Mouse (Mus musculus) embryonic facial prominence, embryonic 14.5 days (tissue): ENCODE results near the gene Spata25. TPM values are rescaled to one million over a fixed set of nuclear protein-coding genes. Genes with fewer than 3 reads are reported as not detected.
A peak's percentile ranks its signal among the peaks of the same experiment; 100 is the strongest.

ENCODE experiments used
- ATAC-seq: fragments of 200-750 bp; cut with Nextera tagmentation; 2 replicates; pipeline ENCODE4 v1.8.0; 2017; ENCODE audit warnings: low read depth, moderate number of reproducible peaks, moderate TSS enrichment
- DNase-seq: peaks from one replicate; pipeline ENCODE4 v3.0.0-alpha.2; 2015; ENCODE audit warnings: low spot score
- H3K27ac ChIP-seq: fragments of 300-500 bp; sonication (generic); replicated peaks from 2 replicates; pipeline ENCODE4 v1.5.1; 2014; ENCODE audit warnings: low read depth, mild to moderate bottlenecking, low read length, moderate library complexity
- H3K27me3 ChIP-seq: fragments of 300-500 bp; sonication (generic); replicated peaks from 2 replicates; pipeline ENCODE4 v1.6.1; 2014; ENCODE audit warnings: low read length; ENCODE audit not compliant: control insufficient read depth, insufficient read depth
- H3K36me3 ChIP-seq: fragments of 300-500 bp; sonication (generic); 2 replicates; pipeline ENCODE4 v1.6.1; 2014; ENCODE audit warnings: low read length, mixed read lengths; ENCODE audit not compliant: control insufficient read depth, insufficient read depth
- H3K4me1 ChIP-seq: fragments of 300-500 bp; sonication (generic); 2 replicates; pipeline ENCODE4 v1.6.1; 2014; ENCODE audit warnings: antibody characterized with exemption, low read length; ENCODE audit not compliant: control insufficient read depth, insufficient read depth
- H3K4me2 ChIP-seq: fragments of 300-500 bp; sonication (generic); 2 replicates; pipeline ENCODE4 v1.6.1; 2014; ENCODE audit warnings: low read depth, mild to moderate bottlenecking, low read length, moderate library complexity, mixed read lengths
- H3K4me3 ChIP-seq: fragments of 300-500 bp; sonication (generic); 2 replicates; pipeline ENCODE4 v1.5.1; 2014; ENCODE audit warnings: low read depth, mild to moderate bottlenecking, low read length
- H3K9ac ChIP-seq: fragments of 300-500 bp; sonication (generic); 2 replicates; pipeline ENCODE4 v1.6.1; 2014; ENCODE audit warnings: low read depth, mild to moderate bottlenecking, low read length, moderate library complexity, mixed read lengths
- H3K9me3 ChIP-seq: fragments of 300-500 bp; sonication (generic); 2 replicates; pipeline ENCODE4 v1.6.1; 2016; ENCODE audit warnings: low read length; ENCODE audit not compliant: control insufficient read depth
- whole genome bisulfite sequencing: fragments of 180-500 bp; shearing (Covaris S2); extraction: QIAGEN DNeasy Blood & Tissue Kit; methylation state at CpG from one replicate; pipeline ENCODE4 v1.1.7; 2014; 5-methylcytosine and 5-hydroxymethylcytosine counted together
- polyA plus RNA-seq: library from polyadenylated mRNA; unstranded; fragments of >200 nt; fragmentation: Nextera tagmentation; extraction: Ambion mirVana; gene quantifications from 2 replicates; pipeline ENCODE4 v1.2.1, GENCODE M21; 2014

The Spata25 gene
- polyA plus RNA-seq, 1 experiment from 2014 or later = not detected

DNA sequence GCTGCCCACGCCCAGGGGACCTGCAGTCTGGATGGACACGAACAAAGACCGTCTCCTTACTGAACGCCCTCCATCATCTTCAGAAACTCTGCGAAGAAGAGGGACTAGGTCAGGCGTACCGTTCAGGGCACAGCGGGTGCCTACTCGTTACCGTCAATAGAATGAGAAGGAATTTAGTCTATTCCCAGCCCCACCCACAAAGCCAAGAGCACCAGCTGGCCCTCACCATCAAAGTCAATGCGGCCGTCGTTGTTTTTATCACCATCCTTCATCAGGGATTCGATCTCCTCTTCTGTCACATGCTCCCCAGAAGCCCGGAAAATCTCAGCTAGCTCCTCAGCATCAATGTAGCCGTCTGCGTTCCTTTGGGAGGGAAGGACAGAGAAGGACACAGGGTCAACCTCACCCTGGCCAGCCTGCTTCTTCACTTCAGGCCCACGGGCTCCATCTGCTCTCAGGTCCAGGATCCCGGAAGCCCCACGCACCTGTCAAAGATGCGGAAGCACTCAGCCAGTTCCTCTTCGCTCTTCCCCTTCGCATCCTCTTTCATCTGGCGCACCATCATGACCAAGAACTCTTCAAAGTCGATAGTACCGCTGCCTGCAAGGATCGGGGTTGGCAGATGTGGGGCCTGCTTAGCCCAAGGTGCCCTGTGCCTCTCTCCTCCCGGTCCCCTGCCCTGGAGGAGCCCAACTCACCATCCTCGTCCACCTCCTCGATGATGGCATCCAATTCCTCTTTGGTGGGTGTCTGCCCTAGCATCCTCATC, 50.9 kb downstream of the Spata25 start:
- Histone ChIP-seq H3K4me1 (no peaks in the 10 kb centered on the region; the same call in 1 of the 2 replicates), H3K27me3 (no peaks in the 10 kb centered on the region), H3K36me3 (peaks cover 6% of the 10 kb centered on the region; the same call in 1 of the 2 replicates), H3K4me2 (0 out of 2 replicates have a peak overlapping the region, but pooled peaks have one; percentile 10), H3K9ac (no peak overlapping the region), H3K4me3 (no peak overlapping the region), H3K27ac (no peak overlapping the region), H3K9me3 (no peaks in the 10 kb centered on the region)
- ATAC-seq (no peak), DNase-seq (no peak)
- 79% methylated on average over 30 of the region's 30 CpGs for WGBS

DNA sequence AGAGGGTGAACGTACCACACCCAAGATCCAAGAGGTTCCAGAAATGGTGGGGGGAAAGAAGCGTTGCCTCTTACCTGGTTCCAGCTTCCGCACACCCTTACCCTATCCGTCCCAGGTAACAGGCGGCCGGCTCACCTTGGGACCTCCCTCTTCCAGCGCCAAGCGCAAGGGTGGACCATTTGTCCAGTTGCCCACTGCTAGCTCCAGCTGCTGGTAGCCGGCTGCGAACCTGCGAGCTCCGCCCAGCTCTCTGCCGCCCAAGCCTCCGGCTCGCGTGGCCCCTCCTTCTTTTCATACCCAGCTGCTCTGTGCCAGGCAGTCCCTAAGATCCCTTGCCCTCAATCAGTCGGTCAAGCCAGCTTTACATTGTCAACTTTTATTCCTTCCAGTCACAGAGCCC, 51.5 kb downstream of the Spata25 start:
- WGBS = 57% methylated on average over 14 of the region's 17 CpGs
- Histone ChIP-seq H3K4me3 (no peak overlapping the region), H3K9me3 (no peaks in the 10 kb centered on the region), H3K36me3 (peaks cover 12% of the 10 kb centered on the region), H3K4me1 (peaks cover 6% of the 10 kb centered on the region; the same call in 1 of the 2 replicates), H3K4me2 (no peak overlapping the region), H3K27ac (no peak overlapping the region), H3K9ac (no peak overlapping the region), H3K27me3 (no peaks in the 10 kb centered on the region)
- ATAC-seq = no peak
- no peak for DNase-seq

Other genes starting within 250 kb of the Spata25 start
- 0.51 TPM in 1 of 2 replicates, not detected in the other for gene Wfdc6a, start 243.1 kb downstream of the Spata25 start, polyA plus RNA-seq
- not detected in 2 replicates for gene Eppin, start 234.9 kb downstream of the Spata25 start, polyA plus RNA-seq
- gene Wfdc6b, start 215.0 kb downstream of the Spata25 start, polyA plus RNA-seq = not detected in 2 replicates
- gene Wfdc8, start 214.9 kb downstream of the Spata25 start, polyA plus RNA-seq = 0.11 TPM in 1 of 2 replicates, not detected in the other
- gene Wfdc16, start 189.7 kb downstream of the Spata25 start, polyA plus RNA-seq = not detected in 2 replicates
- 0.69 and 1.1 TPM in 2 replicates for gene Wfdc10, start 172.5 kb downstream of the Spata25 start, polyA plus RNA-seq
- not detected in 2 replicates for gene Wfdc9, start 172.0 kb downstream of the Spata25 start, polyA plus RNA-seq
- gene Wfdc11, start 154.4 kb downstream of the Spata25 start, polyA plus RNA-seq = not detected in 2 replicates
- 0.21 TPM in 1 of 2 replicates, not detected in the other for gene Wfdc13, start 143.4 kb downstream of the Spata25 start, polyA plus RNA-seq
- gene Spint4, start 130.0 kb downstream of the Spata25 start, polyA plus RNA-seq = not detected in 2 replicates
- gene Spint5, start 113.2 kb downstream of the Spata25 start, polyA plus RNA-seq = not detected in 2 replicates
- 0.53 and 1.1 TPM in 2 replicates for gene Wfdc3, start 82.6 kb downstream of the Spata25 start, polyA plus RNA-seq
- gene Dnttip1, start 82.6 kb downstream of the Spata25 start, polyA plus RNA-seq = 60.9 and 63.0 TPM in 2 replicates
- gene Ube2c, start 58.6 kb downstream of the Spata25 start, polyA plus RNA-seq = 229 and 276 TPM in 2 replicates
- gene Tnnc2, start 48.6 kb downstream of the Spata25 start, polyA plus RNA-seq = 799 and 1,279 TPM in 2 replicates
- gene Snx21, start 42.7 kb downstream of the Spata25 start, polyA plus RNA-seq = 27.9 and 28.3 TPM in 2 replicates
- gene Acot8, start 23.7 kb downstream of the Spata25 start, polyA plus RNA-seq = 12.6 and 13.8 TPM in 2 replicates
- 6.0 and 6.4 TPM in 2 replicates for gene Zswim3, start 23.4 kb downstream of the Spata25 start, polyA plus RNA-seq
- gene Zswim1, start 5.9 kb downstream of the Spata25 start, polyA plus RNA-seq = 15.1 and 15.7 TPM in 2 replicates
- 140 and 154 TPM in 2 replicates for gene Ctsa, start 4.3 kb upstream of the Spata25 start, polyA plus RNA-seq
- 8.3 and 9.1 TPM in 2 replicates for gene Neurl2, start 4.9 kb upstream of the Spata25 start, polyA plus RNA-seq
- 50.1 and 55.1 TPM in 2 replicates for gene Pltp, start 29.2 kb upstream of the Spata25 start, polyA plus RNA-seq
- 56.9 and 62.8 TPM in 2 replicates for gene Pcif1, start 50.8 kb upstream of the Spata25 start, polyA plus RNA-seq
- 11.9 and 13.9 TPM in 2 replicates for gene Zfp335, start 83.2 kb upstream of the Spata25 start, polyA plus RNA-seq
- 33.7 and 52.0 TPM in 2 replicates for gene Mmp9, start 112.2 kb upstream of the Spata25 start, polyA plus RNA-seq
- gene Slc12a5, start 132.3 kb upstream of the Spata25 start, polyA plus RNA-seq = 0.56 and 1.1 TPM in 2 replicates
- 48.7 and 53.2 TPM in 2 replicates for gene Ncoa5, start 206.3 kb upstream of the Spata25 start, polyA plus RNA-seq
- 4.2 and 6.4 TPM in 2 replicates for gene Cd40, start 227.1 kb upstream of the Spata25 start, polyA plus RNA-seq